Mouse (Mus musculus) kidney, postnatal 4 days (tissue): ENCODE measurements around the gene Rnase13.

Experiments used
- DNase-seq, 2 experiments: peaks; one replicate each; pipeline ENCODE4 v3.0.0; 2021; ENCODE audit warnings: mixed read lengths in 2 of 2

The Rnase13 gene

DNA sequence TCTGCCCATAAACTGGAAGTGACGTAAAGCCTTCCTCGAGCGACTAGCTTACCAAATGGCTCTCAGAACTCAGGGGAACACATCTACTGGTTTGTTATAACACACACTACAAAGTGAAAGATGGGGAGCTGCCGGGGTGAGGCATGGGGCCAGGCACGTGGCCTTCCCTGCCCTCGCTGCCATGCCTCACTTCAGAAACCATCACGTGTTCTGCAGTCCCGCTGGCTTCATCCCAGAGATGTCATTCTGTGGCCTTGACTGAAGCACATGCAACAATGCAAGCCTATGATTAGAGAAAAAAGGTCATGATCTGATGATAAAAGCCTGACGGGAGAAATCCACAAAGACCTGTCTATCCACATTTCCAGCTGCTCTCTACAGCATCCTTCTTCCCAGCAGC, 50.8 kb downstream of the Rnase13 start:
- DNase-seq, result no peak
